13 mouse cellular contexts compared by ENCODE assay signal in the genomic region with DNA sequence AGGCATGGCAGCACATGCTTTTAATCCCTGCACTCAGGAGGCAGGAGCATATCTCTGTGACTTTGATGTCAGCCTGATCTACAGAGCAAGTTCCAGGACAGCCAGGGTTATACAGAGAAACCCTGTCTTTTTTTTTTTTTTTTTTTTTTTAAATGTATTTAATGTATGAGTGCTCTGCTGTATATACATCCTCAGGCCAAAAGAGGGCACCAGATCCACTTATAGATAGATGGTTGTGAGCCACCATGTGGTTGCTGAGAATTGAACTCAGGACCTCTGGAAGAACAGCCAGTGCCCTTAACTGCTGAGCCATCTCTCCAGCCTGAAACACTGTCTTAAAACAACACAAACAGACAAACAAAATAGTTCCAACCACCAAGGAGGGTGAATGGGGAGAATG. TPM values are rescaled to one million over a fixed set of nuclear protein-coding genes. Genes with fewer than 3 reads are reported as not detected.
A peak's percentile ranks its signal among the peaks of the same experiment; 100 is the strongest.
DNase-seq lines count a peak whose midpoint lies in the region; ATAC-seq lines count a peak whose summit lies in the region.
"Had no signal": no experiment of that assay in that cellular context is flagged by ENCODE, and none has a peak within 500 bp of the region (broad histone marks: within the 10 kb centered on the region; RNA-seq: fewer than 3 reads in every experiment).

No protein-coding gene starts in this region.

- no peaks in the 10 kb centered on the region for H3K27me3 ChIP-seq in hindbrain, embryonic 11.5 days (ENCODE audit: control insufficient read depth, insufficient read depth, low read length)
- no peaks in the 10 kb centered on the region for H3K27me3 ChIP-seq in hindbrain, embryonic 14.5 days (ENCODE audit: control insufficient read depth, insufficient read depth, low read length)
- H3K27me3 ChIP-seq in embryonic facial prominence, embryonic 14.5 days (replicated peaks; ENCODE audit: control insufficient read depth, insufficient read depth, low read length) = no peaks in the 10 kb centered on the region
- no peaks in the 10 kb centered on the region for H3K27me3 ChIP-seq in hindbrain, embryonic 16.5 days (replicated peaks; ENCODE audit: control insufficient read depth, insufficient read depth, low read length)
- H3K27me3 ChIP-seq: embryonic facial prominence, embryonic 12.5 days; neural tube, embryonic 12.5 days had no signal

- peak; percentile 23 for DNase-seq in hindbrain, embryonic 11.5 days (ENCODE audit: low spot score)
- DNase-seq in hindbrain, embryonic 14.5 days (ENCODE audit: low spot score) = no peak
- peak; percentile 77 for DNase-seq in 416B (ENCODE audit: low read depth)
- peak; percentile 47 for DNase-seq in MEL-GATA-1-ER (ENCODE audit: extremely low read depth, low read depth)
- DNase-seq in embryonic facial prominence, embryonic 14.5 days (ENCODE audit: low spot score) = peak; percentile 48
- no peak for DNase-seq in ovary, postnatal 10 days (ENCODE audit: low spot score)
- no peak for DNase-seq in cerebellum, postnatal 14 days
- DNase-seq: gastrocnemius, postnatal 10 days; lung, postnatal 14 days had no signal

- no peaks in the 10 kb centered on the region for H3K36me3 ChIP-seq in hindbrain, embryonic 11.5 days (ENCODE audit: control insufficient read depth, insufficient read depth, low read length)
- peaks cover 27% of the 10 kb centered on the region for H3K36me3 ChIP-seq in hindbrain, embryonic 14.5 days (replicated peaks; ENCODE audit: control insufficient read depth, insufficient read depth)
- H3K36me3 ChIP-seq in embryonic facial prominence, embryonic 14.5 days (ENCODE audit: control insufficient read depth, insufficient read depth, low read length) = peaks cover 22% of the 10 kb centered on the region
- H3K36me3 ChIP-seq in hindbrain, embryonic 16.5 days (ENCODE audit: control insufficient read depth, insufficient read depth, low read length) = peaks cover 17% of the 10 kb centered on the region

- H3K9me3 ChIP-seq in hindbrain, embryonic 11.5 days (ENCODE audit: control insufficient read depth, low read length) = no peaks in the 10 kb centered on the region
- H3K9me3 ChIP-seq in hindbrain, embryonic 14.5 days (ENCODE audit: control insufficient read depth, low read length) = no peaks in the 10 kb centered on the region
- H3K9me3 ChIP-seq in embryonic facial prominence, embryonic 14.5 days (ENCODE audit: control insufficient read depth, low read length) = no peaks in the 10 kb centered on the region
- no peaks in the 10 kb centered on the region for H3K9me3 ChIP-seq in hindbrain, embryonic 16.5 days (ENCODE audit: control insufficient read depth, low read length)
- H3K9me3 ChIP-seq: embryonic facial prominence, embryonic 12.5 days; hindbrain, embryonic 10.5 days; neural tube, embryonic 12.5 days had no signal

- no peak overlapping the region for H3K4me2 ChIP-seq in hindbrain, embryonic 11.5 days (replicated peaks; ENCODE audit: low read depth, low read length)
- no peak overlapping the region for H3K4me2 ChIP-seq in hindbrain, embryonic 14.5 days (replicated peaks)
- H3K4me2 ChIP-seq in embryonic facial prominence, embryonic 14.5 days (ENCODE audit: low read depth, low read length) = no peak overlapping the region
- H3K4me2 ChIP-seq in hindbrain, embryonic 16.5 days (ENCODE audit: low read length) = no peak overlapping the region
- H3K4me2 ChIP-seq: embryonic facial prominence, embryonic 12.5 days; neural tube, embryonic 12.5 days had no signal

- no peak overlapping the region for H3K9ac ChIP-seq in hindbrain, embryonic 11.5 days (ENCODE audit: low read depth, low read length)
- no peak overlapping the region for H3K9ac ChIP-seq in hindbrain, embryonic 14.5 days
- H3K9ac ChIP-seq in embryonic facial prominence, embryonic 14.5 days (ENCODE audit: low read depth, low read length) = no peak overlapping the region
- H3K9ac ChIP-seq in hindbrain, embryonic 16.5 days (ENCODE audit: low read depth, low read length) = no peak overlapping the region
- H3K9ac ChIP-seq: embryonic facial prominence, embryonic 12.5 days; neural tube, embryonic 12.5 days had no signal

- H3K4me3 ChIP-seq in hindbrain, embryonic 11.5 days (ENCODE audit: low read depth, low read length) = no peak overlapping the region
- H3K4me3 ChIP-seq in hindbrain, embryonic 14.5 days (replicated peaks; ENCODE audit: low read length) = no peak overlapping the region
- no peak overlapping the region for H3K4me3 ChIP-seq in embryonic facial prominence, embryonic 14.5 days (ENCODE audit: low read depth, low read length)
- H3K4me3 ChIP-seq in hindbrain, embryonic 16.5 days (ENCODE audit: low read length) = no peak overlapping the region
- H3K4me3 ChIP-seq: embryonic facial prominence, embryonic 12.5 days; hindbrain, embryonic 10.5 days; neural tube, embryonic 12.5 days had no signal

- ATAC-seq in hindbrain, embryonic 11.5 days (ENCODE audit: low FRiP score) = no peak
- no peak for ATAC-seq in hindbrain, embryonic 14.5 days (ENCODE audit: low FRiP score)
- ATAC-seq in embryonic facial prominence, embryonic 14.5 days (ENCODE audit: low read depth) = no peak
- ATAC-seq in hindbrain, embryonic 16.5 days = no peak

- no peak overlapping the region for H3K27ac ChIP-seq in hindbrain, embryonic 11.5 days (ENCODE audit: low read depth, low read length)
- H3K27ac ChIP-seq in hindbrain, embryonic 14.5 days = no peak overlapping the region
- H3K27ac ChIP-seq in embryonic facial prominence, embryonic 14.5 days (replicated peaks; ENCODE audit: low read depth, low read length) = no peak overlapping the region
- H3K27ac ChIP-seq in hindbrain, embryonic 16.5 days (ENCODE audit: low read depth, low read length) = no peak overlapping the region
- H3K27ac ChIP-seq: embryonic facial prominence, embryonic 12.5 days; hindbrain, embryonic 10.5 days; neural tube, embryonic 12.5 days had no signal

- H3K4me1 ChIP-seq in hindbrain, embryonic 11.5 days (replicated peaks; ENCODE audit: control insufficient read depth, insufficient read depth, low read length) = no peaks in the 10 kb centered on the region
- H3K4me1 ChIP-seq in hindbrain, embryonic 14.5 days (replicated peaks; ENCODE audit: control insufficient read depth, insufficient read depth, low read length) = peaks cover 6% of the 10 kb centered on the region; the same call in 1 of the 2 replicates
- no peaks in the 10 kb centered on the region for H3K4me1 ChIP-seq in embryonic facial prominence, embryonic 14.5 days (ENCODE audit: control insufficient read depth, insufficient read depth, low read length)
- H3K4me1 ChIP-seq in hindbrain, embryonic 16.5 days (ENCODE audit: control insufficient read depth, insufficient read depth, low read depth, low read length) = no peaks in the 10 kb centered on the region
- H3K4me1 ChIP-seq: embryonic facial prominence, embryonic 12.5 days had no signal

RNA-seq across cellular contexts. Expression of gene Slc25a18, which starts 15.5 kb away (rescaled TPM):
- 2.2 and 2.3 TPM in 2 replicates for polyA plus RNA-seq in hindbrain, embryonic 11.5 days (2014; fragmentation: Nextera tagmentation; extraction: Ambion mirVana)
- 17.8 and 22.1 TPM in 2 replicates for polyA plus RNA-seq in hindbrain, embryonic 14.5 days (2014; fragmentation: Nextera tagmentation; extraction: Ambion mirVana)
- 1.0 and 1.2 TPM in 2 replicates for polyA plus RNA-seq in embryonic facial prominence, embryonic 14.5 days (2014; fragmentation: Nextera tagmentation; extraction: Ambion mirVana)
- 28.4 and 35.8 TPM in 2 replicates for polyA plus RNA-seq in hindbrain, embryonic 16.5 days (2015; fragmentation: Nextera tagmentation; extraction: Ambion mirVana)

RNA-seq across cellular contexts. Expression of gene Atp6v1e1, which starts 33.7 kb away (rescaled TPM):
- polyA plus RNA-seq in hindbrain, embryonic 11.5 days (2014; fragmentation: Nextera tagmentation; extraction: Ambion mirVana) = 183 and 184 TPM in 2 replicates
- polyA plus RNA-seq in hindbrain, embryonic 14.5 days (2014; fragmentation: Nextera tagmentation; extraction: Ambion mirVana) = 297 and 309 TPM in 2 replicates
- polyA plus RNA-seq in embryonic facial prominence, embryonic 14.5 days (2014; fragmentation: Nextera tagmentation; extraction: Ambion mirVana) = 128 and 141 TPM in 2 replicates
- 290 and 313 TPM in 2 replicates for polyA plus RNA-seq in hindbrain, embryonic 16.5 days (2015; fragmentation: Nextera tagmentation; extraction: Ambion mirVana)

RNA-seq across cellular contexts. Expression of gene Bcl2l13, which starts 47.1 kb away (rescaled TPM):
- 31.7 and 33.7 TPM in 2 replicates for polyA plus RNA-seq in hindbrain, embryonic 11.5 days (2014; fragmentation: Nextera tagmentation; extraction: Ambion mirVana)
- 28.2 and 28.7 TPM in 2 replicates for polyA plus RNA-seq in hindbrain, embryonic 14.5 days (2014; fragmentation: Nextera tagmentation; extraction: Ambion mirVana)
- polyA plus RNA-seq in embryonic facial prominence, embryonic 14.5 days (2014; fragmentation: Nextera tagmentation; extraction: Ambion mirVana) = 26.2 and 33.3 TPM in 2 replicates
- polyA plus RNA-seq in hindbrain, embryonic 16.5 days (2015; fragmentation: Nextera tagmentation; extraction: Ambion mirVana) = 27.2 and 27.3 TPM in 2 replicates

Comparison
In these comparisons a context has a peak if more than half of its experiments do, and no peak if none do; other contexts are left out.
1. DNase-seq: peak in hindbrain, embryonic 11.5 days (single experiment), 416B (single experiment), MEL-GATA-1-ER (single experiment) and embryonic facial prominence, embryonic 14.5 days (single experiment); none in hindbrain, embryonic 14.5 days (single experiment), ovary, postnatal 10 days (single experiment) and cerebellum, postnatal 14 days (0 of 2).